Mouse (Mus musculus) forebrain, postnatal 0 days (tissue): ENCODE data around the gene Ahnak2. TPM values are rescaled to one million over a fixed set of nuclear protein-coding genes. Genes with fewer than 3 reads are reported as not detected.

ENCODE experiments used
- ATAC-seq: fragments of 200-750 bp; cut with Nextera tagmentation; 2 replicates; pipeline ENCODE4 v1.8.0; 2017; ENCODE audit warnings: mild to moderate bottlenecking, moderate library complexity
- DNase-seq: peaks from one replicate; pipeline ENCODE4 v3.0.0-alpha.2; 2015
- H3K27ac ChIP-seq: fragments of 300-500 bp; sonication (generic); 2 replicates; pipeline ENCODE4 v1.5.1; 2014; ENCODE audit warnings: low read depth, mild to moderate bottlenecking, antibody characterized with exemption, low read length, moderate library complexity, mixed read lengths
- H3K27me3 ChIP-seq: fragments of 300-500 bp; sonication (generic); 2 replicates; pipeline ENCODE4 v1.6.1; 2014; ENCODE audit warnings: mild to moderate bottlenecking, low read length, mixed read lengths; ENCODE audit not compliant: insufficient read depth
- H3K36me3 ChIP-seq: fragments of 300-500 bp; sonication (generic); 2 replicates; pipeline ENCODE4 v1.6.1; 2014; ENCODE audit warnings: mild to moderate bottlenecking, moderate library complexity; ENCODE audit not compliant: insufficient read depth
- H3K4me1 ChIP-seq: fragments of 300-500 bp; sonication (generic); 2 replicates; pipeline ENCODE4 v1.6.1; 2014; ENCODE audit warnings: antibody characterized with exemption; ENCODE audit not compliant: insufficient read depth
- H3K4me2 ChIP-seq: fragments of 300-500 bp; sonication (generic); 2 replicates; pipeline ENCODE4 v1.6.1; 2014; ENCODE audit warnings: low read depth, mild to moderate bottlenecking, moderate library complexity
- H3K4me3 ChIP-seq: fragments of 300-500 bp; sonication (generic); 2 replicates; pipeline ENCODE4 v1.5.1; 2014; ENCODE audit warnings: low read depth, low read length, mixed read lengths
- H3K9ac ChIP-seq: fragments of 300-500 bp; sonication (generic); 2 replicates; pipeline ENCODE4 v1.6.1; 2014; ENCODE audit warnings: mild to moderate bottlenecking
- H3K9me3 ChIP-seq: fragments of 300-500 bp; sonication (generic); 2 replicates; pipeline ENCODE4 v1.6.1; 2016; ENCODE audit warnings: low read length
- CTCF ChIP-seq: sonication (generic); IDR thresholded peaks from 2 replicates; pipeline ENCODE4 v1.5.1; 2016; ENCODE audit warnings: antibody characterized with exemption, control low read depth, low read depth
- WGBS: fragments of 180-500 bp; shearing (Covaris S2); extraction: QIAGEN DNeasy Blood & Tissue Kit; methylation state at CpG from one replicate; pipeline ENCODE4 v1.1.7; 2014; 5-methylcytosine and 5-hydroxymethylcytosine counted together
- polyA plus RNA-seq: library from polyadenylated mRNA; unstranded; fragments of >200 nt; fragmentation: Nextera tagmentation; extraction: Ambion mirVana; gene quantifications from 2 replicates; pipeline ENCODE4 v1.2.1, GENCODE M21; 2015
- total RNA-seq: library from RNA; depleted of rRNA; stranded (reverse); fragments of >200 nt; gene quantifications from 2 replicates; pipeline ENCODE4 v1.2.3, GENCODE M21; 2014

The Ahnak2 gene
- total and polyA plus RNA-seq, 2 experiments from 2014 or later = 1.3 to 2.5 TPM

DNA sequence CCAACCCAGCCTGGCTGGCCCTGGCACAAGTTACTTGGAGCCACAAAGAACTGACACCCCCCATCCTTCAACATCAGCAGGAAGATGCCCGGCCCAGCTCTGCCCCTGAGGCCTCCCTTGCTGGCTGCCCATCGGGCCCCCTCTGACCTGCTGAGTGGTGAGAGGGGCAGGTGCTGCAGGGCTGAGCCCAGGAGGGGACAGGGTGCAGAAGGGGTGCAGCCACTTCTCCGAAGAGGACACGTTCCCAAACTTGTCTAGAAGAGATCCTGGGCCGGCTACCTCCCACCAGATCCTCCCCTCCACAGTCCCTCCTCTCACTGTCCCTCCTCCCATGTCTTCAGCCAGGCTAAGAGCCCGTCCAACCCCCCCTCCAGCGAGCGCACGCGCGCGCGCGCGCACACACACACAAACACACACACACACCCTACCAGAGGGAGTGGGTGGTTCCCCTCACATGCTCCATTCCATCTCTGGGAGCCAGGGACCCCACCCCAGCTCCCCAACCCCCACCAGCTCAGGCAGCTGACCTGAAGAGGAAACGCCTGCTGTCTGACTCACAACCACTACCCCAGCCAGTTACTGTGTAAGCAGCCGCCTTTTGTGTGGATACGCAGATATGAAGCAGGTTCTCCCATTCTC lies 6.9 kb downstream of the Ahnak2 start:
- Histone ChIP-seq H3K27me3 (no peaks in the 10 kb centered on the region; the same call in 1 of the 2 replicates), H3K4me1 (peaks cover 4% of the 10 kb centered on the region; the same call in 1 of the 2 replicates), H3K36me3 (no peaks in the 10 kb centered on the region), H3K9me3 (no peaks in the 10 kb centered on the region), H3K4me3 (no peak overlapping the region), H3K4me2 (no peak overlapping the region), H3K9ac (no peak overlapping the region), H3K27ac (no peak overlapping the region)
- DNase-seq = no peak
- TF ChIP-seq CTCF = no peak
- 70% methylated on average over 18 of the region's 18 CpGs for WGBS
- ATAC-seq = no peak

DNA sequence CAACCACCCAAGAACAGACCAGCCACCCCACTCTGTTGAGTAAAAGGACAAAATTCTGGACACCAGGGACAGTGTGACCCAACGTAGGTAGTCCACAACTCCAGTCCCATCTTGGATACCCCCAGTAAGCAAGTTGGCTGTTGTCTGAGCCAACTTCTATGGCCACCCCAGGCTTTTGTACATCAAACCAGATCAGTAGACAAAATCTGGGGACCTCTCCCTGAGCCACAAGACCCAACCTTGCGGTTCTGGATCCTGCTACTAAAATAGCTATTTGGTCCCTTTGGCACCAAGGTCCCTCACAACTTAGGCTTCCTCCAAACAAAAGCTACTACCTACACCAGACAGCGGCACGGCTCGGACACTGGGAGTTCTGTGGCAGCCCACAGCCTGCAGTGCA lies 7.5 kb downstream of the Ahnak2 start:
- Histone ChIP-seq H3K9ac (no peak overlapping the region), H3K4me3 (no peak overlapping the region), H3K27ac (no peak overlapping the region), H3K27me3 (no peaks in the 10 kb centered on the region; the same call in 1 of the 2 replicates), H3K4me2 (no peak overlapping the region), H3K9me3 (no peaks in the 10 kb centered on the region), H3K36me3 (no peaks in the 10 kb centered on the region), H3K4me1 (peaks cover 4% of the 10 kb centered on the region; the same call in 1 of the 2 replicates)
- DNase-seq = no peak
- TF ChIP-seq CTCF = no peak
- 83% methylated on average over 5 of the region's 5 CpGs for WGBS
- ATAC-seq = no peak

DNA sequence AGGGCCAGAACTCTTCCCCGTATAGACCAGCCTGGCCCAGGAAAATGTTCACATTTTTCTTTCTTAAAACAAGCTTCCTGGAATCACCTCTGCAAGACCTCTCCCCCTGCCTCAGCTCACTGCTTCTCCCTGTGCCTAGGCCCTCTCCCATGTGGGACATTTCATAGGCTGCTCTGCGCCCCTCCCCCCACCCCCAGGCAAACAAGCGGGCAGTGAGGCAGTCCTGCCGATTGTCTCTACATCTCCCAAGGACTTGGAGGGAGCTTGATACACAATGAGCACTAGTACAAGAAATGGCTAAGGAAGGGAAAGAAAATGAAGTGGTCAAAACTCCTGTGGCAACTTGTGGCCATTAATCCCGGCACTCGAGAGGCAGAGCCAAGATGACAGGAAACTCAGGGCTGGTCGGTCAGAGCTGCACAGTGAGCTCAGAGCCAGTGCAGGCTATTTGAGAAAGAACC lies 8.1 kb downstream of the Ahnak2 start:
- Histone ChIP-seq H3K4me2 (no peak overlapping the region), H3K4me3 (no peak overlapping the region), H3K9ac (no peak overlapping the region), H3K36me3 (no peaks in the 10 kb centered on the region), H3K4me1 (peaks cover 4% of the 10 kb centered on the region; the same call in 1 of the 2 replicates), H3K27ac (no peak overlapping the region), H3K27me3 (no peaks in the 10 kb centered on the region), H3K9me3 (no peaks in the 10 kb centered on the region)
- ATAC-seq = no peak
- no peak for TF ChIP-seq CTCF
- DNase-seq = no peak
- WGBS = 30% methylated on average over 7 of the region's 7 CpGs

DNA sequence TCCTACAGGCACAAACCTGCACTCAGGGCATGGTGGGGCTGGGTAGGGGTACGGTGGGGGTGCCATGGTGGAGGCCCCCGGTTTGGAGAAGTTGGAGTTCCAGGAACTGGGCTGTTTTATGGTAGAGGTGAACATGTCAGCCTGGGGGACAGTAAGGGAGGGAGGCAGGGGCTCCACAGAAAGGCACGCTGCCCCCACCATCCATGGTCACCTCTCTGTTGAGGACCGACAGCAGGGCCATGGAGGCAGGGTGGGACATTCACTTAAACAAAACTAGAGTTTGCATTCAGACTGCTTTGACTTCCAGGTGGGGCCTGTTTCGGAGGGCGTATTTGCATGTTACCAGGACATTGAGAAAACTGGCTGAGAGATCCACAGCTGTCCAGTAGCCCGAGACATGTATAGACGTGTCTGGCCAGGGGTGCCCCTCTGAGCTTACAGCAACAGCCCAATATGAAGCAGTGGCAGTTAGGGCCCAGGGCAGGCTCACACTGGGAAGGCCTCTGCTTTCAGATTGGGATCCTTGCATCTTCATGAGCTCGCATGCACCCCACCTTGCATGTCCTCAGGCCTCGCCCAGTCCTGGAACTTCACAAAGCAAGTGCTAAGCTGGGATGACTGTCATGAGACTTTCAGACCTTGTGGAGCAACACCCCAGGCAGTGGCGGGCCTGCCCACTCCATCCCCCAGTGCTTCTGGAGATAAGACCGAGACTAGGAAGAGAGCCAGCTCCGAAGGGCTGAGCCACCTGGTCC lies 8.7 kb downstream of the Ahnak2 start:
- no peaks in the 10 kb centered on the region for H3K27me3 ChIP-seq
- H3K4me2 ChIP-seq = no peak overlapping the region
- no peak for TF ChIP-seq CTCF
- no peaks in the 10 kb centered on the region for H3K36me3 ChIP-seq
- no peaks in the 10 kb centered on the region for H3K9me3 ChIP-seq
- H3K4me1 ChIP-seq = peaks cover 4% of the 10 kb centered on the region; the same call in 1 of the 2 replicates
- no peak overlapping the region for H3K4me3 ChIP-seq
- no peak overlapping the region for H3K27ac ChIP-seq
- WGBS = 73% methylated on average over 13 of the region's 13 CpGs
- no peak overlapping the region for H3K9ac ChIP-seq
- ATAC-seq (no peak), DNase-seq (no peak)

DNA sequence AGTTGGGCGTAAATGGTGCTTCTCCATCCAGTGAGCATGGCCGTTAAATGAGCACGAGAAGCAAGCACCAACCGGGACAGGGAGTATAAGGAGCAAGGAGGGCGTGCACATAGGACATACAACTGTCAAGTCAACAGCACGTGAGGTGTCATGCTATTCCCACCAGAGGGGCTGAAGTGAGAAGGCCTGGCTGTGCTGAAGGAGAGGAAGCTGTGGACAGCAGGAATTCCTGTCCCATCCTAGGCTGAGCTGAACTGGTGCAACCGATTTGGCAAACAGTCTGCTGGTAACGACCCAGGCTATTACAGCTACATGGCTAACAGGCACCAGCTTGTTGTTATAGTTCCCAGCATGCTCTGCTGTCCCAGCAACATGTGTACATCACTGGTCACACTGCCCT lies 11.4 kb downstream of the Ahnak2 start:
- no peaks in the 10 kb centered on the region for H3K36me3 ChIP-seq
- no peak overlapping the region for H3K4me2 ChIP-seq
- no peaks in the 10 kb centered on the region for H3K27me3 ChIP-seq
- no peaks in the 10 kb centered on the region for H3K9me3 ChIP-seq
- H3K4me1 ChIP-seq = no peaks in the 10 kb centered on the region
- 75% methylated on average over 8 of the region's 8 CpGs for WGBS
- H3K9ac ChIP-seq = no peak overlapping the region
- no peak for TF ChIP-seq CTCF
- ATAC-seq (no peak), DNase-seq (no peak)
- H3K27ac ChIP-seq = no peak overlapping the region
- H3K4me3 ChIP-seq = no peak overlapping the region

DNA sequence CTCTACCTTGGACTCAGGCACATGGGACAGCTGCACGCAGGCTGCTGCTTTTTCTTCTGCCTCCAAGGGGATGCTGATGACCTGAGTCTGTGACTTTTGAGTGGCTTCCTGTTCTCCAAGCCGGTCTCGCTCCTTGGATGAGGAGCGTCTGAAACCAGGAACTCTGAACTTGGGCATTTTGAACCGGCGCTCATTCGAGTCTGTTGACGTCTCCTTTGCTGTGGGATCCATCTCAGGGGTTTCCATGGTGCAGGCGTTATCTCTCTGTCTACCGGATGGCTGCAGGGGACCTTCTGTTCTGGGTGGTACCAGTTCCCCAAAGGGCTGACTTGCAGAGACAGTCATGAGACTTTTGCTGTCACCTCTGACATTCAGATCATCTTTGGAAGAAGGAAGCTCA lies 28.0 kb downstream of the Ahnak2 start:
- H3K27ac ChIP-seq = no peak overlapping the region
- no peak overlapping the region for H3K4me2 ChIP-seq
- no peaks in the 10 kb centered on the region for H3K9me3 ChIP-seq
- H3K36me3 ChIP-seq = no peaks in the 10 kb centered on the region
- DNase-seq (no peak), ATAC-seq (no peak)
- TF ChIP-seq CTCF = no peak
- no peak overlapping the region for H3K9ac ChIP-seq
- 94% methylated on average over 10 of the region's 10 CpGs for WGBS
- no peaks in the 10 kb centered on the region for H3K4me1 ChIP-seq
- H3K4me3 ChIP-seq = no peak overlapping the region
- no peaks in the 10 kb centered on the region for H3K27me3 ChIP-seq

DNA sequence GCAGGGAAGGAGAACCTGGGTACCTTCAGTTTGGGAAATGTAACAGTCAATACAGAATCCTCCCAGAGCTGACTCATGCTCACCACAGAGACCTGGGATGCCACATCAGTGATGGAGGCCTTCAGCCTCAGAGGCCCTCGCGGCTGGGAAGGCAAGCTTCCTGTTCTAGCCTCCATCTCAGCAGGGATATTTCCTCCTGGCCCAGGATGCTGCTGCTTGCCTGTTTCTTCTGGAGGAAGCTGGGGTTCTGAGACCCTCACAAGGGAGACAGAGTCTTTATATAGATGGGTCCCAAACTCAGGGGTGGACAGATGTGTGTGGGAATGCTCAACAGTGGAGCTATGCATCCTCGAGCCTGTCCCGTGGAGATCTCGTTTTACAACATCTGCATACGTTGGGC lies 28.4 kb downstream of the Ahnak2 start:
- no peaks in the 10 kb centered on the region for H3K4me1 ChIP-seq
- ATAC-seq (no peak), DNase-seq (no peak)
- WGBS = 86% methylated on average over 6 of the region's 6 CpGs
- no peak overlapping the region for H3K4me2 ChIP-seq
- no peak for TF ChIP-seq CTCF
- no peaks in the 10 kb centered on the region for H3K36me3 ChIP-seq
- no peak overlapping the region for H3K9ac ChIP-seq
- no peak overlapping the region for H3K4me3 ChIP-seq
- no peak overlapping the region for H3K27ac ChIP-seq
- no peaks in the 10 kb centered on the region for H3K27me3 ChIP-seq
- H3K9me3 ChIP-seq = no peaks in the 10 kb centered on the region
